Mouse (Mus musculus) ES-E14 (cell line): ENCODE results near the gene Cln6.

ENCODE experiments used
- ZC3H11A ChIP-seq: IDR thresholded peaks from 2 replicates; pipeline ENCODE4 v1.6.1; 2012; ENCODE audit warnings: low read depth, mild to moderate bottlenecking, inconsistent platforms, low read length, borderline replicate concordance
- ZNF384 ChIP-seq: IDR thresholded peaks from 2 replicates; pipeline ENCODE4 v1.6.1; 2012; ENCODE audit warnings: low read depth, low read length, inconsistent platforms

GRCm38 (mm10) chr9:62810543-62811515 is 27.8 kb upstream of the Cln6 start:
- TF ChIP-seq ZNF384 (no peak), ZC3H11A (no peak)
